Mouse (Mus musculus): ENCODE measurements around the gene Stab2.

The Stab2 gene

DNA sequence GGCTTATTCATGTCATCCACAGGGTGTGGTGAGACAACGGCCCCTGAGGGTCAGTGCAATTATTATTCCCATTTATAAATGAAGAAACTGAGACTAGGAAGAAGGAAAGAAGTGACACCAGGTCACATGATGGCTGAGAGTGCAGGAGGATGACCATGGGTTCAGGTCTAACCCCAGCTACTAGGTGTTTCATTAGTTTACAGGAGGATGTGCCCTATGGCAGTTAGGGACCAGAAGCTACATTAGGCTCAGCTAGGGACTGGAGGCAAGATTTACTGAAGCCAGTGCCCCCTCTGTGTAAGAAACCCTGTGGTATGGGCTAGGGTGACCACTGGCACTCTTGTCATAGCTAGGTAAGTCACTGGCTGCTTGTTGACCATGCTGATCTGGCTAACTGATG is 116.8 kb downstream of the Stab2 start:
- DNase-seq (ENCODE audit: low read depth, low spot score) = no peak

DNA sequence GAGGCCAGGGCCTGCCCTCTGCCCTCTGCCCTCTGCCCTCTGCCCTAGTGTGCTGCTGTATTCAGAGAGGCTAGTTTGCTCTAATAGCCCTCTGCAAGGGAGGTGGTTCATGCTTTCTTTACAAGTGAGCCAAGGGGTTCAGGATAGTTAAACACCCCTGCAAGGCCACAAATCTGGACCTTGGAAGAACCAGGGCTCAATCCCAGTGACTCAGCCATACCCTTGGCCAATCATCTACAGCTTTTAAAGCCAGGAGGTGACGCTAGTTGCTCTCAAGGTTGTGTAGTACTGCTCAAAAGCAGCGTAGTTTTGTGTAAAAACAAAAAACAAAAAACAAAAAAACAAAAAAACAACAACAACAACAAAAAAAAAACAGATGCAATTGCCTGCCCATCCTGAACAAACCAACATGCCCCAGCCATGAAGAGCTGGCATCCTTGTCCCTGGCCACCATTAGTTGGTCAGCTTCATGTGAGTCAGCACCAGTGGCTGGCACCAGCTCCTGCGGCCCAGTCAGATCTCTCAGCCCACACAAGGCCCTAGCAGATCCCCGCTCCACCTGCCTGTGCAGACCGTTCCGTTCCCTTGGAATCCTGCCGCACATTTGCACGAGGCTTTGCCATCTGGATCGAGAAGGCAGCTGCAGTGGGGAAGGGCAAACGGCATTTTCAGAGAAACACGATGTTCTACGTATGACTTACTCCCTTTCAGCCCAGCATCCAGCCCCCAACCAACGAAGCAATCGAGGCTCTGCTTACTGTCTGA is 117.5 kb downstream of the Stab2 start:
- DNase-seq (ENCODE audit: low read depth, low spot score) = peak; percentile 65

DNA sequence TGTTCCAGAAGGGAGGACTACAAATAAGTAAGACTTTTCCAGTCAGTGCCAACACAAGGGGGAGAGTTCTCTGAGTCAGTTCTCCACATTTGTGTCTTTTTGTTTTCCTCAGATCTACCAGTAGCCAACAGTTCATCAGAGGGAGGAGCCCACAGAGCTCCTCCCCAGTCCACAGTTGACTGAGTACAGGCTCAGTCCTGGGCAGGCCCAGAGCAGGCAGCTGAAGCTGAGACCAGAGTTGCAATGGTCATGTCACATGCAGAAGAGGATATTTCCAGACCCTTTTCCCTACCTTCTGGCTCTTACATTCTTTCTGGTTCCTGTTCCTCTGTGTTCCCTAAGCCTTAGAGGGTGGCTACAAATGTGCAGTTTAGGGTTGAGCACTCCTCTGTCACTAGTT is 118.4 kb downstream of the Stab2 start:
- DNase-seq (ENCODE audit: low read depth, low spot score) = no peak

DNA sequence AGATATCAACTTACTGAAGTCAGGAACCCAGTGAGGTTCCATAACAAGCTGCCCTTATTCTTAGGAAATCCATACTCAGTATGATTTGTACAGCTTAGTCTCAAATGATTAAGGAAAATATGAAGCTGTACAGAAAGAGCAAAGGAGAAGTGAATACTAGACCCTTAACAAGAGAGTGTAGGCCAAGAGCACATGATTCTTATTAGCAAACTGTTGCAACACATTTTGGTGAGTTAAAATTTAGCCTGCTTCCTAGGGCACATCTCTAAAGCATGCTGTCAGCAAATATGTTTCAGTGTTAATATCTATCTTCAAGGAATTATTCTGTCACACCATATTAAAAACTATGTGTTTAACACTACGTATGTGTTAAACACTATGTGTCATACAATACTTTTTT is 121.4 kb downstream of the Stab2 start:
- no peak for DNase-seq (ENCODE audit: low read depth, low spot score)

DNA sequence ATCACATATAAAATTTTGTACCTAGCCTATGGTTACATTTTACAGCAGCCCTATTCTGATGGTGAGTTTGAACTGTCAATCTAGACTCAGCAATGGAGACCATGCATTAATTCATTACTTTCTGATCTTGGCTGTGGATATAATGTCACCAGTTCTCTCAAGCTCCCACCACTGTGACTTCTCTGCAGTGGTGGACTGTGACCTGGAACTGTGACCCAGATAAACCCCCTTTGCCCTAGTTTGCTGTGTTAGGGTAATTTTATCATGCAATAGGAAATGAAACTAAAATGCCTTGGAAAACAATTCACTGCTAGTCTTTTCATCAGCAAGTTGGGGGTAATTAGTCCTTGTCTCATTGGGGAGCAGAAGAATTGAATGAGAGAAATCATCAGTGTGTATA is 126.4 kb downstream of the Stab2 start:
- DNase-seq (ENCODE audit: low read depth, low spot score) = no peak

DNA sequence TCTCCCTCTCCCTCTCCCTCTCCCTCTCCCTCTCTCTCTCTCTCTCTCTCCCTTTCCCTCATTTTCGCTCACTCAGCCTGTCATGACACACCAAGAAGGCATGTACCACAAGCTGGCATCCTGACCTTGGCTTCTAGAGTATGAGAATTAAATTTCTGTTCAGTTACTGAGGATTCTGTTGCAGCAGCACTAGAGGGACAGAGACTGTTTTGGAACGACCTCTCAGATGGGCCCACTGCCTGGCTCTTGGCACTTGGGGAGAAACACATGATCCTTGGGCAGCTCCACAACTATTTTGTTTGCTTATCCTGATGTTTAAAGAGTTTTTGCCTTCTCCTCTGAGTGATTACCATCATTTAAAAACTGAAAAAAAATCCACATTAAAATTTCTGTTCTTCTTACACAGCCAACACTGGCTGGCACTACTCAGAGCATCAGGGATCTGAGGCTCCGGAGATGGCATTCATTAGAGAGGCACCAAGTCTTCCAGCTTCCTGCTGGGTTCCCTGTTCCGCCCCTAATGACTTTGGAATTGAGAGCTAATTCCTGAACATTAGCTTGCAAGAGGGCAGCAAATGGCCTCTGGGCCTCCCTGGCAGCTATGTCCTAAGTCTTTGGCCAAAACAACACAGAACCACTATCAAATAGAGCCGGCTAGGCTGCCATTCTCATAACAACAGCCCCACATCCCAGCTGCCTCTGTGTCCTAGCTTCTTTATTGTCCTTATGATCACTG is 127.6 kb downstream of the Stab2 start:
- DNase-seq (ENCODE audit: low read depth, low spot score) = peak; percentile 82

DNA sequence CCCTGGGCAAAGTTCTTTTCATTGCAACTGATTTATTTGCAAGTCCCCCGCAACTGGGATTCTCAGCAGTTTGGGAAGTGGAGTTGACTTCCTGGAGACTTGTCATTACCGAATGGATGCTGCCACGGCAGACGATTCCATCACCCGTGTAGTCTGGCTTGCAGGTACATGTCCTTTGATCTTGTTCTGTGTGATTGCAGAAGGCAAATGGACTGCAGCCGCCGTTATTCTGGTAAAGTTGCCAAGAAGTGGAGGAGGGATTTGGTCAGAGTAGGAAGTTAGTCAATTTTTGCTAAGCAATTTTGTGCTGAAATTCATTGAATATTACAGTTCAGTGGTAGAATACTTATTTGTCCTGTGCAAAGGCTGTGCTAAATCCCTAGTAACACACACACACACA is 129.1 kb downstream of the Stab2 start:
- DNase-seq (ENCODE audit: low read depth, low spot score) = no peak

DNA sequence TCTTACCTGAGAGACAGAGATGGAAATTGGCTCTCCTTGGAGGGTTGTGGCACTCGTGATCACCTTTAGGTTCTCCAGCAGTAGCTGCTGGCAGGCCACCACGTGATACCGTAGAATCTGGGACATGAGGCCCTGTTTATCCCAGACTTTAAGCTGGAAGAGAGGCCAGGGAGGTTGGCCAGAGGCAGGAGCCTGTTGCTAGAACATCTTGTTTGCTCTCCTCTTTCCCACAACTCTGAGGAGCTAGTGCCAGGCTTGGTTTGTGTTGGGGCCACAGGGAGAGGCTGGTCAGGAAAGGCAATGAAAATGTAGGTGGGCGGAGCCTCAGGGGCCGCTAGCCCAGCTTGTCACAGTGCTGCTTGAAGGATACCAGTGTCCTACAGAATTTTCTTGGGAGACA is 135.2 kb downstream of the Stab2 start:
- peak; percentile 62 for DNase-seq (ENCODE audit: low read depth, low spot score)

DNA sequence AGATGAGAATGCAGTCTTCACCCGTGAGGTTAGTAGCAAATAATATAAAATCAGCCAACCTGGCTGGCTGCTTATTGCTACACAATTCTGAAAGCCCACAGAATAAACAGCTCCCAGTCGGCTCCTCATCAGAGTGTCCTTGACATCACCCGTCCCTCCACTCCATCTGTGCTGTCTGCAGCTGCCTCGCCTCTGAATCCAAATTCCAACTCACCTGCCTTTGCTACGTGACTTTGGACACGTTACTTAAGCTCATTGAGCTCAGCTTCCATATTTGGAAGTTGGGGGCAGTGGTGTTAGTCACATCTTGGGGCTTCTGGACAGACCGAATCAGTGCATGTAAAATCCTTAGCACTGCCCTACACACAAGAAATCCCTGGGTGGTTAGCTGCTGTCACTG is 135.7 kb downstream of the Stab2 start:
- peak; percentile 67 for DNase-seq (ENCODE audit: low read depth, low spot score)

DNA sequence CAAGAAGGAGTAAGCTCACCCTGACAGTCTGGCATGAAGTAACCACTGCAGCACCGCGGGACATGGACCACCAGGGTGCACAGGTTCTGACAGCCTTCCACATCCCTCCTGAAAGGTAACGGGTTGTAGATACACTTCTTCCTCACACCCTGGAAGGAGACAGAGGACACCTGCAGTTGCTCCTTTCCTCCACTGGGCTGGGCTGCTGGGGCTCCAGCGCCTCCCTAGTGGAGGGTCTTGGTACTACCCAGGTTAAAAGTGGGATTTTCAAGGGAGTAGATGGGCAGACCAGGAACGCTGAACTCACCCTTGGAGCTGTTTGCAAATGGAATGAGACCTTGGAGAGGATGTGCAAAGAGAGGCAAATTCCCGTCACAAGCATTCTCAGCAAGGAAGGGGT is 144.4 kb downstream of the Stab2 start:
- DNase-seq (ENCODE audit: low read depth, low spot score) = no peak

DNA sequence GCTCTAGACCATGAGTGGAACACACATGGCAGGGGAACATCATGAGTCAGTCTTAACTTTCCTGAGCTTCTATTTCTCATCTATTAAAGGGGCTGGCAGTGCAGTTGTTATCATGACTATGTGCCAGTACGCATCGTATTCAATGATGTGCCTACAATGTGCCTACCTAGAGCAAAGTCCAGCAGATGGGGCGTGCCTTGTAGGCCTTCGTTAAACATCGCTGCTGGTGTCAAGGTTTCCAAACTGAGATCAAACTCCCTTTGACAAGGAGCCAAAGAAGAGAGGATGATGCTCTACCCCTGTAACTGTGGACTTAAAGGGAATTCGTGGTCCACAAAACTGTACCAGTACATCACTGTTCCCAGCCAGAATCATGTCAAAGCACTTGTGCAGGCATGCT is 145.3 kb downstream of the Stab2 start:
- no peak for DNase-seq (ENCODE audit: low read depth, low spot score)

DNA sequence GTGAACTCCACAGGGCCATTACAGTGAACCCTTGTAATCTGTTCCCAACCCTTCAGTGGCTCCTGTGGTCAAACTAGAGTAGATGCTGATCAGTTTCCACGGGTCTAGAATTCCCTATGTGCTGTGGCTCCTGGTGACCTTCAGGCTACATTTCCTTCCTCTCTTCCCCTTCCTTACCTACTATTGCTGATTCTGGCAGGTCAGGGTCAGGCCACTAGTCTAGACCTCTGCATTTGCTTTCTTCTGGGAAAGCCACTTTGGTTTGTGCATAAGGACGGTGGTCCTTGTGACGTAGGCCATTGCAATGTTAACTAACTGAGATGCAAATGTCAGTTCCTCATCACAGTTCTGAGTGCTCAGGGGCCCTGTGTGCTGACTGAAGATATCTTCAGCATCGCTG is 147.4 kb downstream of the Stab2 start:
- no peak for DNase-seq (ENCODE audit: low read depth, low spot score)

DNA sequence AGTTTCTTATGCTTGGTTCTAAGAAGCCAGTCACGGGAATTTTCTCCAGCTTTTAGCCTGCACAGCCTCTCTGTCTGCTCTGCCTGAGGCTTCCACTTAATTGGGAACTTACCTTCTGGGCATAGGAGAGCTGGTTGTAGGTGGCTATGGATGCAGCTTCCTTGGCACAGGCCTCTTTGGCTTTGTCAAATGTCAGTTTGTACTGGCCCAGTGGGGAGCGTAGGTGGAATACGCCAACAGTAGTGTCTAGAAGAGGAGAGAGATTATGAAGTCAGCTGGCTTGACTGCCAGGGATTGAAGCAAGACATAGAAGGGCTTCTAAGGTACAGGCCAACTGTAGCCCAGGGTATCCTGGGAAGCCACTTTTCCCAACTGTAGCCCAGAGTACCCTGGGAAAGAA is 154.4 kb downstream of the Stab2 start:
- DNase-seq (ENCODE audit: low read depth, low spot score) = no peak

DNA sequence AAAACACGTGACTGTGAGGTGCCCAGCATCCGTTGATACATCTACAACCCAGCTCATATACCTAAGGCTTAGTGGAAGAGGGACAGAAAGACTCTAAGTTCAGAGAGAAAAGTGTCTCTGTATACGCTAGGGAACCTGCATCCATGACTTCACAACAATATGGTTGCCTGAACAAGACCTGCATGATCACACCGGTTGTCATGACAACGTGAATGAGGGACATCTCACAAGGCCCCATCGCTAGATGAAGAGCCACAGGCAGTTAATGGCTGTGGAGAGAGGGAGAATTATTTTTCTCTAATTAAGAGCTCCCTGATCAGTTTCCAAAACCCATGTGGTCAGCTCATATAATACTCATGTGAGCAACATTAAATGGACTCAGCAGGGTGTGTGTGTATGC is 155.7 kb downstream of the Stab2 start:
- DNase-seq (ENCODE audit: low read depth, low spot score) = no peak

DNA sequence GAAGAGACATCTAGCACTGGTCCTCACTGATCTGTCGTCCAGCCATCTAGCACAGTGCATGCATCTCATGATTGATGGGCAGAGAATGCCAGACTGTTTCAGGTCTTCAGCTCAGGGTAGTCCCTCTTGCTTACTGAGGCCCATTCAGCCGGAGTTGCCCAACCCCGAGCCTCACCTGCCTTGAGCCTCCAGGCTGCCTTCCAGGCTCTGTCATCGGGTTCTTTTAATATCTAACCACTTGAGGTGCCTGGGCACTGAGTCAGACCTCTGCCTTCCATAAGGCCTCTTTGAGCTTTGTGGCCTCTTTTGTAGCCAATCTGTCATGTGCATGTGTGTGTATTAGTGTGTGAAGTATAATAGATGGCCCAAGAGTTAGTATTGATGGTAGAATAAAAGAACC is 158.3 kb downstream of the Stab2 start:
- DNase-seq (ENCODE audit: low read depth, low spot score) = no peak

DNA sequence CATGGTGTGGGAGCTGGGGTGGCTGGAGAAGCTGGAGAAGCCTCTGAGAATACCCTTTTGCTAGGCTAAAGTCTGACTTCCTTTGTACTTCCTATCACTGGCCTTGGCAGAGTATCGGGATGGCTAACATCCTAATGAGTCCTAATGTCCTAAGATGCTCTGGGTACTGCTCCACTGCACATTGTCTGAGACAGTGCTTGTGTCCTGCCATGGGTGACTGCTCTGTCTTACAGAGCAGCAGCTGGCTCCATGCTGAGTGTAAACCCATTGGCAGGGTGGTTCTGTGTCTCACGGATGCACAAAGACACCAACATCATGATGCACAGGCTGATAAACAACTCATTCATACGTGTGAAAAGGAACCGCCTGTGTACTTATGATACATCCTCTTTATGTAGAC is 158.7 kb downstream of the Stab2 start:
- DNase-seq (ENCODE audit: low read depth, low spot score) = no peak

DNA sequence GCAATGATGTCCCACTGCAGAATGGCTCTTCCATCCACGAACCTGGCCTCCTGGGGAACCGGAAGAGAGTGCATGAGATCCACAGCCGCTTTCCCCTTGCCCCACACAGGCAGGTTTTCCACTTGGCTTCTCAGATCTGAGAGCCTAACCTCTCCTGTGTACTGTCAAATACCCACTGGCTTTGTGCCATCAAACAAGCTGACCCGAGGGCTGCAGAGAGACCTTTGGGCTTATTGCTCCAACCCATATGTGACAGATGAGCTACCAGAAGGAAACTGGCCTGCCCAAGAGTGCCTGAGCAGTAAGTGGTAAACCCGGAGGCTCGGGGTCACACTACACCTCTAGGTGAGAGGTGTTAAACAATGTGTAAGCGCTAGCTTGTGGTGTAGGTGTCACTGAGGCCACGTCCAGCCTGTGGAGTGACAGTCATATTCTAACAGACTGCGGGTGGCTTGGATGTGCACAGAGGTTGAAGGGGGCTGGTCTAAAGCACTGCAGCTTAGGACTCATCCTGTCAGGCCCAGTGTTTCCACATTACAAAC is 160.8 kb downstream of the Stab2 start:
- DNase-seq (ENCODE audit: low read depth, low spot score) = no peak

DNA sequence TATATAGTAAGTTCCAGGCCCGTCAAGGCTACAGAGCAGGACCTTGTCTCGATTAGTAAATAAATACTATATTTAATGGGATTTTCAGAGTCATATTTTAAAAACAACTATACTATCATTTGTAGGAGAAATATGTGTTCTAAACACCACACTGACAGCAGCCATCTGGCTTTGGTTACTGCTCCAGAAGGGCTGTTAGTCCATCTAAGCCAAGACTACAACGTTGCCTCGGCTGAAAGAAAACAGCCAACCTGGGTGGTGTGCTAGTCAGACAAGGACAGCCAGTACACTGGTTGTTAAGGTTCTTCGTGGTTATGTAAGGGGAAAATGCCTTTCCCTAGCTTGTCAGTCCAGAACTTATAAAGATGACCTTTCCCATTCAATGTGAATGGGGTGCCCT is 165.2 kb downstream of the Stab2 start:
- DNase-seq (ENCODE audit: low read depth, low spot score) = no peak

DNA sequence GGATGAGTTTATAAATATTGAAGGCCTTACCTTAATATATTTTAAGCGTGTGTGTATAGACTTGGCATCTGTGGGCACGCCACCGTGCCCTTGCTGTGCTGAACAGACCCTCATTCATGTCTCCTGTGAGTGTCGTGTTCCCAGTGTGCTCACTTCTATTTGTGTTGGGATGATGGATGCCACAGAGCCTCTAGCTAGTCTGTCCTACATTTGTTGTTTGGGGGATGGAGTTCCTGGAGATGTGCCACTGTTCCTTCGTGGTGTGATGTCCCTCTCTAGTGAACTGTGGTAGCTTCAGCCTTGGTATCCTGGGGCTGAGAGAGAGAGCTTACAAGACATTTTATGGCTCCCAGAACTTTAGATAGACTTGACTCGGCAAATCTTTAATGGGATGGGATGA is 169.0 kb downstream of the Stab2 start:
- peak; percentile 21 for DNase-seq (ENCODE audit: low read depth, low spot score)

DNA sequence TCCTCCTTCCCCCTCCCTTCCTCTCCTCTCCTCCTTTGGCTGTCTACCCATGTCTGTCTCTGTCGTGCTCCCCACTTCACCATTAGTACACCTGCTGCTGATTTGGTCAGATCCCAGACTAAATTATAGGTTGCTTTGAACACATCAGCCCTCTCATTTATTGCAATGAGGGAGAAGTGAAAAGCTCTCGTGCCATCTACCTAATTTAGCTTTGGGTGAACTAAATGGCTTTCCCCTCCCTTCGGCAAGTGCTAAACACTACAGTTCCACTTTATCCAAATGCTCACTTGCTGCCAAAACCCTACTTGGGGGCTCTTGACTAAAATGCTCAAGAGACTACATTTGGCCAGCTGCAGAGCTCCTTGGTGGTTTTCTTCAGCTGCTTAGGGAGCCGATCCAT is 171.0 kb downstream of the Stab2 start:
- DNase-seq (ENCODE audit: low read depth, low spot score) = no peak

DNA sequence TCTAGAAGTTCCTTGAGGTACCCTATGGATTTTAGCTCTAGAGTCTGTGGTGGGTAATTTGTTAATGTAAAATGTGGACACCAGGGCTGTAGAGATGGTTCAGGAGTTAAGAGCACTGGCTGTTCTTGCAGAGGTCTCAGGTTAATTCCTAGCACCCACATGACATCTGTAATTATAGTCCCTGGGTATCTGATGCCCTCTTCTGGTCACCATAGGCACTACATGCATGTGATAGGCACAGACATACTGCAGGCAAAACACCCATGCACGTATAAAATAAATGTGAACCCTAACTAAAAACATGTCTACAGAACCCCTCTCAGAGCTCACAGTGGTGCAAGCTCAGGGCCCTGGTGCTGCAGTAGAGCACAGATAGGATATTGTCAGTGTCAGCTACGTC is 178.3 kb downstream of the Stab2 start:
- no peak for DNase-seq (ENCODE audit: low read depth, low spot score)

DNA sequence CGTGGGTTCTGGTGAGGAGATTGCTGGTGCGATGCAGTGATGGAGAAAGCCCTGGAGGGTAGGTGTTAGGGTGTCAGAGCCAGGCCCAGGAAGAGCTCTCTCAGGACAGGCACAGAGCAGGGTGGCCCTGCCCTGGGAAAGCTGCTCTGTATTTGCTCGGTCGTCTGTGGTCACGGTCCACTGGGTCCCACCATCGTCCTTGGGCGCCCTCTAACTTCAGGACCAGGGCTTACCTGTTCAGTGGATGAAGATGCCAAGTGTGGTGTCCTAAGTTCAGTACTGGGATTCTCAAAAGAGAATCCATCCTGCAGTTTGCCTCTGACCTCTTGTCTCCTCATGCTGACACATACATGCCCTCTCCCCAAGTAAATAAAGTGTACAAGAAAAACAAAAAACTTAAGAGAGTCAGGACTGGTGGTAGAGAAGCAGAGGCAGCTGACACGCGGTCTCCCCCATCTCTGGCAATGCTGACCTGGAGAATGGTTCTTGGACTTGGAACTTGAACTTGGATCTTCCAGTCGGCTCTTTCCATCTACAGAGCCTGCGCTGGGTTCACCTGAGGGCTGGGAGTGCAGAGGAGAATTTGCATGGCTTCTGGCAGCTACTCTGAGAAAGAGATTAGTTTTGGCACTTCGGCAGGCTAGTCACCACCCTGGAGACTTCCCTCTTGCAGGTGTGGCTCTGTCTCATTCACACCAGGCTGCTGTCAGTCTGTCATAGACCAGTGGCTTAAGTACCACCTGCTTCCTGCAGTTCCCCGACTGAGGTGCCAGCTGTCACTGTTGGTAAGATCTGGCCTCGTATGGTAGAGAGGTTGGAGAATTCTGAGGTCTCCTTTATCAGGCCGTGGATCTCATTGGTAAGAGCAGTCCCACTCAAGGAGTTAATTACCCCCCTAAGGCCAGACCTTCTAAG is 179.3 kb downstream of the Stab2 start:
- DNase-seq (ENCODE audit: low read depth, low spot score) = no peak
